Mouse (Mus musculus) monocyte, adult 59 days (primary cell): Measurements from ENCODE around the gene Ppp1r2. TPM values are rescaled to one million over a fixed set of nuclear protein-coding genes. Genes with fewer than 3 reads are reported as not detected.

ENCODE experiments used
- total RNA-seq, 2 experiments: library from RNA; stranded (reverse); gene quantifications; one replicate each; pipeline ENCODE4 v1.2.4; 2023

The Ppp1r2 gene
- 10 to 100 TPM; 57.4 to 63.3 TPM for total RNA-seq

DNA sequence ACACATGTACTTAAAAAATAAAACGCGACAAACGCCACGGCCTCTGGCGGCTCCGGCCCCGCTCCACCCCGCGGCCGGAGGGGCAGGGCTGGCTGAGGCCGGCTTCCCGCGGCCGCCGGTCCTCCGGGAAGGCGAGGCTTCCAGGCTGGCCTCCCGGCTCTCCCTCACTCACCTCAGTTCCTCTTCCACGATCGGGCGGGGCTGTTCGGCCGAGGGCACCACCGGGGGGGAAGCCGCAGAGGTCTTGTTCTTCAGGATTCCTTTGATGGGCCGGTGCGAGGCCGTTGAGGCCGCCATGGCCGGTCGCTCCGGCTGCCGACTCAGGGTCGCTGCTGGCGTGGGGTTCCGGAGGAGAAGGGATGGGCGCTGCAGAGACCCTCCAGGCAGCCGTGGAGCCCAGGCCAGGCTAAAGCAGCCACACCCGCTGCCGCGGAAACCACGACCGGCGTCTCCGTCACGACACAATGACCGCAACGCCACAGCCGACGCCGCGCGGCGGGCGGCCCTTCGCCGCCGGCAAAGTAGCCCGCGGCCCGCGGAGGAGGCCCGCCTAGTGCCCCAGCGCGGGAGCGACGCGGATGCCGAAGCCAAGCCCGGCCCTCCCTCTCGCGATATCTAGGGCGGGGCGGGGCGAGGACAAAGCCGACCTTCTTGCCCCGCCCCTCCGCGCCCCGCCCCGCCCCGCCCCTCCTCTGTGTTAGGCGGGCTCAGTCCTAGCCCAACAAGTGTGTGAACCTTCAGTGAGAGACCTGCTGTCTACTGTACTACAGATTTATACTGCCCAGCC, at the start of gene Ppp1r2:
TSS of gene Ppp1r2 (minus strand) at position 604 of the 787 bp plus-strand sequence.

DNA sequence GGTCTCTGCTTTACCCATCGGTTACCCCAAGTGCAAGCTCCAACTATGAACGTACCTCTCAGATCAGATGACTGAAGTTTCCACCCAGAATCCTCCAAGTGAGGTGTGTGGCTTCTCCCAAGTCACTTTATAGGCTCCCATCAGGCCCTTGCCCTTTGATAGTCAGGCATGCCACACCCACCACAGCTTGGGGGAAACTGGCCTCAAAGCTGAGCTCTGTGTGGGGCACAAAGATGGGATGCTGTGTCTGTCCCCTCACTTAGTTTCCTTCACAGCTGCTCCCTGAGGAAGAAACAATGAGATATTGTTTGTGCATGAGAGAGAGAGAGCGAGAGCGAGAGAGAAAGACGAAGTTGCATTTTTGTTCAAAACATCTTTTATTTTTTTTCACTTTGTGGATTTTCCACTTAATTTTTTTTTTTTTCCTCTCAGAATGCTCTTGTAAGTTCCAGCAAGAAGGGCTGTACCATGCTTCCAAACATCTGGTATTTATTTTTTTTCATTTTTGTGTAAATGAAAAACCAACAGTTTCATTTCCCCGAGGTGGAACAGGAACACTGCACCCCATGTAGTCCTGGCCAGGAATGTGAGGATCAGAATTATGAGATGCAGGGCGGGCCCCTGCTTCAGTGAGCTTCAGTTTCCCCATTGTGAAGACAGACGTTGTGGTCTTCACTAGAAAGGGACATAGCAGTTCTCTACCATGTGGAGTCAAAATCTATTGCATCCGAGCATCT, 39.6 kb upstream of the Ppp1r2 start, which contains the start of gene Apod:
TSS of gene Apod (minus strand) at position 312 of the 737 bp plus-strand sequence.

Other genes starting within 250 kb of the Ppp1r2 start
- gene Xxylt1, start 193.8 kb downstream of the Ppp1r2 start, total RNA-seq: 10 to 100 TPM; 12.3 to 17.0 TPM
- 10 to 100 TPM; 83.9 to 88.8 TPM for gene Acap2, start 74.0 kb downstream of the Ppp1r2 start, total RNA-seq
- not detected for gene Apod, start 39.5 kb upstream of the Ppp1r2 start, total RNA-seq
- gene Bdh1, start 147.0 kb upstream of the Ppp1r2 start, total RNA-seq: not detected